Mouse (Mus musculus) kidney, embryonic 14.5 days (tissue): ENCODE results near the gene Ndufaf2. TPM values are rescaled to one million over a fixed set of nuclear protein-coding genes. Genes with fewer than 3 reads are reported as not detected.

Experiments used
- ATAC-seq: fragments of 200-750 bp; cut with Nextera tagmentation; 2 replicates; pipeline ENCODE4 v1.8.0; 2017; ENCODE audit warnings: moderate number of reproducible peaks, mild to moderate bottlenecking, moderate TSS enrichment, moderate library complexity; ENCODE audit not compliant: low FRiP score, low TSS enrichment
- H3K27ac ChIP-seq: fragments of 300-500 bp; sonication (generic); 2 replicates; pipeline ENCODE4 v1.5.1; 2014; ENCODE audit warnings: low read depth, mild to moderate bottlenecking, low read length, moderate library complexity, mixed read lengths
- H3K27me3 ChIP-seq: fragments of 300-500 bp; sonication (generic); 2 replicates; pipeline ENCODE4 v1.6.1; 2014; ENCODE audit warnings: mild to moderate bottlenecking, low read length; ENCODE audit not compliant: control insufficient read depth, insufficient read depth
- H3K36me3 ChIP-seq: fragments of 300-500 bp; sonication (generic); 2 replicates; pipeline ENCODE4 v1.6.1; 2014; ENCODE audit warnings: low read length, mixed read lengths; ENCODE audit not compliant: control insufficient read depth, insufficient read depth
- H3K4me1 ChIP-seq: fragments of 300-500 bp; sonication (generic); 2 replicates; pipeline ENCODE4 v1.6.1; 2014; ENCODE audit warnings: low read length, mixed read lengths; ENCODE audit not compliant: control insufficient read depth, insufficient read depth
- H3K4me2 ChIP-seq: fragments of 300-500 bp; sonication (generic); replicated peaks from 2 replicates; pipeline ENCODE4 v1.6.1; 2014; ENCODE audit warnings: low read depth, mild to moderate bottlenecking, low read length
- H3K4me3 ChIP-seq: fragments of 300-500 bp; sonication (generic); 2 replicates; pipeline ENCODE4 v1.5.1; 2014; ENCODE audit warnings: mild to moderate bottlenecking, low read length
- H3K9ac ChIP-seq: fragments of 300-500 bp; sonication (generic); 2 replicates; pipeline ENCODE4 v1.6.1; 2014; ENCODE audit warnings: low read depth, mild to moderate bottlenecking, low read length, moderate library complexity
- H3K9me3 ChIP-seq: fragments of 300-500 bp; sonication (generic); 2 replicates; pipeline ENCODE4 v1.6.1; 2016; ENCODE audit warnings: low read length; ENCODE audit not compliant: control insufficient read depth
- WGBS: fragments of 180-500 bp; shearing (Covaris S2); extraction: QIAGEN DNeasy Blood & Tissue Kit; methylation state at CpG from one replicate; pipeline ENCODE4 v1.1.7; 2014; 5-methylcytosine and 5-hydroxymethylcytosine counted together
- polyA plus RNA-seq: library from polyadenylated mRNA; unstranded; fragments of >200 nt; fragmentation: Nextera tagmentation; extraction: Ambion mirVana; gene quantifications from 2 replicates; pipeline ENCODE4 v1.2.1, GENCODE M21; 2014

Gene Ndufaf2
- polyA plus RNA-seq, 1 experiment from 2014 or later, result 80.4 TPM

DNA sequence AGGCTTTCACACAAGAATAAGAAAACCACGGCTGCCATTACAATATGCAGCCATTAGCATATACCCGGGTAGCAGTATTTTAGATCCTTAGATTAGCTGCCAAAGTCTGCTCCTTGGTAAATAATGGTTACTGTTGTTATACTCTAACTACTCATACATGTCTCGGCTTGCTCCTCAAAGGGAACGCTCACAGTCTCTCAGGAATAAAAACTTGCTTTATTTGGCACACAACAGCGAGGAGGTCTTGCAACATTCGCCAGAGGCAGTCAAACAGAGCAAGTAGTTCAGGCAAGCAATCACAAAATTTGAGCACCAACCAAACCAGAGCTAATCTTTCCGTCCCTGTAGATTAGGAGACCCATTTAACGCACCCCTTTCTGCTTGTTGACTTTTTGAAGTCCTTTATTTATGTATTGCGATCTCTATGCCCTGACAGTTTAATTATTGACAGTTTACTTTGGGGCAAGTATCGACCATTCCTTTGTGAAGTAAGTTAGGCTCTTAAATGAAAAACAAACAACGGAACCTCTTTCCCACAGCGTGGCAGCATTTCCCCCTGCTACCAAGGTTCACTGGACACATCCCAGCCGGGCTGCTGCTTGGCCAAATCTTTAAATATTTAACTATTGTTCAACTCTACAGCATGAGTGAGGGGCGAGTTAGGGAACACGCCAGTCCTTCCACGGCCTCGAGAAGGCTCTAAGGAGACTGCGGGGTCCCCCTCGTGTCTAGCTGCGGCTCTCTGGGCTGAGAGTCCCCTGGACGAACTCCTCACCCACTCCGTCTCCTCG lies 114.8 kb downstream of the Ndufaf2 start:
- Histone ChIP-seq H3K36me3 (peaks cover 17% of the 10 kb centered on the region), H3K4me3 (peak overlapping the region; percentile 66), H3K9me3 (no peaks in the 10 kb centered on the region), H3K4me2 (peak overlapping the region; percentile 61), H3K27ac (peak overlapping the region; percentile 96), H3K27me3 (no peaks in the 10 kb centered on the region), H3K9ac (peak overlapping the region; percentile 87), H3K4me1 (peaks cover 28% of the 10 kb centered on the region)
- ATAC-seq, result peak; percentile 63
- WGBS, result 3% methylated on average over 23 of the region's 23 CpGs

DNA sequence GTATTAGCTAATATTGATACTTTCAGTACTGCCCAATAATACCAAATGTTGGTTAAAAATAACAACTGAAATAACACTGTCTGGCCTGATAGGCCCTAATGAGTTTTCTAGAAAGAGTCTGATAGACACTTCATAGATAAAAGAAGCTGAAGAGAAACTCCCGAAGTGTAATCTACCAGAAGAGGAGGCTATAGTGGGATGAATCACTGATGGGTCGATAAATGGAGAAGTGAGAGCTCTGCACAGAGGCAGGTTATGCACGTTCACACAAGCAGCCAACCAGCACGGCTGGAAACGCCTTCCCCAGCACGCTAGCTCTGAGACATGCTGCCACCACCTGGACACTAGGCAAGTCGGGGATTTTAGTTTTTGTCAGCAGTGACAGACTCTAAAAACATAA lies 117.1 kb downstream of the Ndufaf2 start:
- ATAC-seq, result no peak
- no peak overlapping the region for H3K9ac ChIP-seq
- H3K27me3 ChIP-seq, result no peaks in the 10 kb centered on the region
- no peaks in the 10 kb centered on the region for H3K9me3 ChIP-seq
- H3K27ac ChIP-seq, result no peak overlapping the region
- 6% methylated on average over 7 of the region's 7 CpGs for WGBS
- H3K36me3 ChIP-seq, result no peaks in the 10 kb centered on the region; the same call in 1 of the 2 replicates
- peaks cover 28% of the 10 kb centered on the region for H3K4me1 ChIP-seq
- H3K4me3 ChIP-seq, result no peak overlapping the region
- H3K4me2 ChIP-seq, result no peak overlapping the region

DNA sequence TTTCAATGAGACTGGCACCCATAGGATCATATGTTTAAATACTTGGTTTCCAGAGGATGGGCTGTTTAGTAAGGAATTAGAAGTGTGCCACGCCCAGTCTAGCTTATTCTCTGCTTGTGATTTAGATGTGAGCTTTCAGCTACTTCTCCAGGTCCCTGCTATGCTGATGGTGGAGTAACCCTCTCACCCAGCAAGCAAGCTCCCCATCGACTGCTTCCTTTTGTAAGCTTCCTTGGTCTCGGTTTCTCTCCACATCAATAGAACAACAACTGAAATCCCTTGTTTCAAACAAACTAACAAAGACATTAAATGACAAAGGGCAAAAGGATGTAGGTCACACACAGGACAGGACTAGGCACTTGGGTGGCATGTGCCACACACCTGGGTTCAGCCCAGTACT lies 118.0 kb downstream of the Ndufaf2 start:
- peaks cover 20% of the 10 kb centered on the region for H3K4me1 ChIP-seq
- no peaks in the 10 kb centered on the region for H3K27me3 ChIP-seq
- no peak for ATAC-seq
- H3K27ac ChIP-seq, result no peak overlapping the region
- H3K4me3 ChIP-seq, result no peak overlapping the region
- no peaks in the 10 kb centered on the region for H3K36me3 ChIP-seq
- H3K9ac ChIP-seq, result no peak overlapping the region
- 81% methylated on average over 3 of the region's 3 CpGs for WGBS
- no peaks in the 10 kb centered on the region for H3K9me3 ChIP-seq
- H3K4me2 ChIP-seq, result no peak overlapping the region

DNA sequence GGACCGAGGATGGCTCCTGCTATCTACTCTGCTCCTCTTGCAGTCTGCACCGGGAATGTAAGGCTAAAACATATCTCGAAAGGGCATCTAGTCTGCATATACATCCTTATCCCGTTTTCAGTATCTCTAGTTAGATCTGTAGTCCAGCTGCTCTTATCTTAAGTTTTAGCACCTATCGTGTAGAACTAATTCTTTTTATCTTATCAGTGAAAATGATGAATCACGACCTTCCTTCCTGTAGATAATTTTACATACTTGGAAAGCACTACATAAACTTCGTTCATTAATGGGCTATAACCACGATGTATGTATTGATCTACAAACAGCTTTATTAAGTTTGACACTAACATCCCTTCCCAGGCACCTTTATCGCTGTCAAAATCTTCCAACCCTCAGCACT lies 118.5 kb downstream of the Ndufaf2 start:
- H3K4me3 ChIP-seq, result no peak overlapping the region
- peaks cover 20% of the 10 kb centered on the region for H3K4me1 ChIP-seq
- H3K36me3 ChIP-seq, result no peaks in the 10 kb centered on the region
- 76% methylated on average over 9 of the region's 9 CpGs for WGBS
- no peak overlapping the region for H3K9ac ChIP-seq
- no peak overlapping the region for H3K4me2 ChIP-seq
- no peak overlapping the region for H3K27ac ChIP-seq
- no peaks in the 10 kb centered on the region for H3K27me3 ChIP-seq
- no peaks in the 10 kb centered on the region for H3K9me3 ChIP-seq
- ATAC-seq, result no peak

DNA sequence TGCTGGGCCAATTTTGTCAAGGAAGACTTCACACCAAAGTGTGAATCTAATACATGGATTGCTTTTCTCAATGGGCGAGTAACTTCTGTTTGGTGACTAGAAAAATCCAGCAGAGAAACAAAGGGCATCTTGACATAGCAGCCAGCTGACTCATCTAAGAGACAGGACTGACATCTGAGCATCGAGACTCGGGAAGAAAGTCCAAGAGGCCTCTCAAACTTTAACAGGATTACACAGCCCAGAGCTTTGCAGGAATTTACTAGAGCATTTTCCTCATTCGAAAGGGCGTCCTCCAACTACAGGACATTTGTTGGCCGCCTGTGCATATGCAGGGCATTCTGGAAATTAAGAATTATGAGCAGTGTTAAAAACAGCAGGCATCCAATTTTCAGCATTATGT lies 119.0 kb downstream of the Ndufaf2 start:
- WGBS, result 51% methylated on average over 6 of the region's 6 CpGs
- Histone ChIP-seq H3K4me2 (no peak overlapping the region), H3K27ac (no peak overlapping the region), H3K9ac (no peak overlapping the region), H3K4me3 (no peak overlapping the region), H3K9me3 (no peaks in the 10 kb centered on the region), H3K27me3 (no peaks in the 10 kb centered on the region), H3K36me3 (no peaks in the 10 kb centered on the region), H3K4me1 (peaks cover 20% of the 10 kb centered on the region)
- ATAC-seq, result no peak

DNA sequence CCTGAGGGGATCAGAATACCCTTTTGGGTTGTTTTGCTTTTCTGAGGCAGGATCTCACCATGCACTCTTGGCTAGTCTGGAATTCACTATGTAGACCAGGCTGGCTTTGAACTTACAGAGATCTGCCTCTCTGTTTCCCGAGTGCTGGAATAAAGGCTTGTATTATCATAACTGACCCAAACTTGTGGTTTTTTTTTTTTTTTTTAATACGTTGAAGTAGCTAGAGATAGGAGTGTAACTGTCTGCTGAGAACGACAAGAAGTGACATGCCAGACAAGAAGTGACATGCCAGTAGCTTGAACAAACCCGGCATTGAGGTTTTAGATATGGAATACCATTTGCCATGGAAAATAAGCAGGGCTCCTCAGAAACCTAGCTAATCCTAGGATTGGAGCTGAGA lies 125.6 kb downstream of the Ndufaf2 start:
- H3K36me3 ChIP-seq, result no peaks in the 10 kb centered on the region
- H3K4me2 ChIP-seq, result no peak overlapping the region
- no peak for ATAC-seq
- no peak overlapping the region for H3K4me3 ChIP-seq
- 96% methylated on average over 4 of the region's 4 CpGs for WGBS
- no peak overlapping the region for H3K27ac ChIP-seq
- no peaks in the 10 kb centered on the region for H3K27me3 ChIP-seq
- H3K9me3 ChIP-seq, result no peaks in the 10 kb centered on the region
- no peaks in the 10 kb centered on the region for H3K4me1 ChIP-seq
- no peak overlapping the region for H3K9ac ChIP-seq

DNA sequence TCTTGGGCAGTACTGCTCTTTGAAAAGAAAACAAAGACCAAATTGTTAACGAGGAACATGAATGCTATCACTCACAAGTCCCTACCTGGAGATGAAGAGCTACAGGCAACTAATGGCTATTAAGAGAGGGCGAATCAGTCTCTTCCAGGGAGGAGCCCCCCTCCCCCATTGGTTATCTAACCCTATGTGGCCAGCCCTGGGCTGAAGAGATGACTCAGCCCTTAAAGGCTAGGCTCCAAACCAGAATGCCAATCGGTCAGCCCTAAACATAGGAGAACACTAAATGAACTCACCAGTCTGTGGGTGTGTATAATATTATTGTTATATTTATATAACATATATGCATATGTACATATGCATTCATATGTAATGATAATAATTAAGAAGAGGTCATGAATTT lies 132.6 kb downstream of the Ndufaf2 start:
- H3K9me3 ChIP-seq, result no peaks in the 10 kb centered on the region
- H3K9ac ChIP-seq, result no peak overlapping the region
- WGBS, result 70% methylated on average over 3 of the region's 3 CpGs
- H3K4me2 ChIP-seq, result no peak overlapping the region
- no peak for ATAC-seq
- no peak overlapping the region for H3K27ac ChIP-seq
- H3K4me3 ChIP-seq, result no peak overlapping the region
- H3K4me1 ChIP-seq, result no peaks in the 10 kb centered on the region
- no peaks in the 10 kb centered on the region for H3K36me3 ChIP-seq
- H3K27me3 ChIP-seq, result no peaks in the 10 kb centered on the region

DNA sequence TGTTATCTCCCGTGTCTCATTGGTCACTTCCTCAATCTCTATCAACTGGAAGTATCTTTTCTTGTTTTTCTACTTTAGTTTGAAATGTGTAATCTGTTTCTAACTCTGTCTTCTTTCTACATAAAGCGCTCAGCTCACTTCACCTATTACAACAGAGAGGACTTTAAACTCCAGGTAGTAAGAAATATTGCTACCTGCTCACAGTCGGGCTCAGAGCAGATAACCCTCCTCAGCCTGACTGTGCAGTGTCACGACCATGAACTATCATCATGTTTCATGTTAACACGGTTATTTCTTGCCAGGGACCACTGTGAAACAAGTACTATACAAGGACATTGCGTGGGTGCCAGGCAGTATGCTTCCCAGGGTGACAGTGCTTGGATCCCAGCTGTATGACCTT lies 141.1 kb downstream of the Ndufaf2 start:
- H3K36me3 ChIP-seq, result no peaks in the 10 kb centered on the region
- H3K4me3 ChIP-seq, result no peak overlapping the region
- ATAC-seq, result no peak
- no peak overlapping the region for H3K27ac ChIP-seq
- H3K4me1 ChIP-seq, result no peaks in the 10 kb centered on the region
- no peak overlapping the region for H3K9ac ChIP-seq
- no peaks in the 10 kb centered on the region for H3K9me3 ChIP-seq
- WGBS, result 75% methylated on average over 6 of the region's 6 CpGs
- H3K27me3 ChIP-seq, result no peaks in the 10 kb centered on the region
- no peak overlapping the region for H3K4me2 ChIP-seq

DNA sequence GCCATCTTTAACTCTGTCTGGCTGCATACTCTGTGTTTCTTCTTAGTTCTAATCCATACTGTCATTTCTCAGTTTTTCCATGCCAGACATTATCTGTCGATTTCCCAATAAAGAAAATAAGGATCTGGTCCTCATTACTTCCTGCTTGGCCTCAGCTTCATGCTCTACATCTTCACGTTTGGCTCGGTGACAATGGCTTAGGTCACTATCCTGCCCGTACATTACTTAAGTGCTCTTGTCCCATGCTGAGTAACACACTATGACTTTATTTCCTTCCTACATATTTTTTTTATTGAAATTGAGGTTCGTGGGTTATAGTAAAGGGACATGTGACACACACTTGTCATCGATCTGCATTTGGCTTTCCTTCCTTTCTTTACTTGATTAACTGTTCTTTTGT lies 143.3 kb downstream of the Ndufaf2 start:
- Histone ChIP-seq H3K27me3 (no peaks in the 10 kb centered on the region), H3K9ac (no peak overlapping the region), H3K4me3 (no peak overlapping the region), H3K9me3 (no peaks in the 10 kb centered on the region), H3K4me1 (no peaks in the 10 kb centered on the region), H3K4me2 (no peak overlapping the region), H3K36me3 (no peaks in the 10 kb centered on the region), H3K27ac (no peak overlapping the region)
- WGBS, result 87% methylated on average over 6 of the region's 6 CpGs
- ATAC-seq, result no peak
